Mouse (Mus musculus) brain, embryonic 14.5 days (tissue): Measurements from ENCODE around the gene Ppp1r12b. TPM values are rescaled to one million over a fixed set of nuclear protein-coding genes. Genes with fewer than 3 reads are reported as not detected.

Experiments used
- DNase-seq: peaks from one replicate; pipeline ENCODE4 v3.0.0-alpha.2; 2011; ENCODE audit warnings: low read depth
- CTCF ChIP-seq: fragments of 200-500 bp; IDR thresholded peaks from 2 replicates; pipeline ENCODE4 v1.5.1; 2012; ENCODE audit warnings: inconsistent platforms, mild to moderate bottlenecking, moderate library complexity, borderline replicate concordance; ENCODE audit not compliant: insufficient read depth, insufficient read length; ENCODE audit errors: extremely low read depth
- POLR2A ChIP-seq: fragments of 200-500 bp; IDR thresholded peaks from 2 replicates; pipeline ENCODE4 v1.6.1; 2012; ENCODE audit warnings: mild to moderate bottlenecking, inconsistent platforms, borderline replicate concordance; ENCODE audit not compliant: poor library complexity, insufficient read depth, insufficient read length, severe bottlenecking; ENCODE audit errors: extremely low read depth
- polyA plus RNA-seq: library from polyadenylated mRNA; depleted of rRNA; stranded (reverse); fragments of >200 nt; gene quantifications from 2 replicates; pipeline ENCODE4 v1.2.3, GENCODE M21; 2012; rRNA removed

Gene Ppp1r12b
- 9.7 and 16.8 TPM in 2 replicates for polyA plus RNA-seq

GRCm38 (mm10) chr1:134955637-134956176 lies at the start of gene Ppp1r12b:
Ppp1r12b (minus strand) TSS chr1:134955942.
- peak; percentile 100 for DNase-seq
- TF ChIP-seq CTCF (peak; percentile 9; the same call in 1 of the 2 replicates), POLR2A (peak; percentile 82; the same call in 1 of the 2 replicates)

DNA sequence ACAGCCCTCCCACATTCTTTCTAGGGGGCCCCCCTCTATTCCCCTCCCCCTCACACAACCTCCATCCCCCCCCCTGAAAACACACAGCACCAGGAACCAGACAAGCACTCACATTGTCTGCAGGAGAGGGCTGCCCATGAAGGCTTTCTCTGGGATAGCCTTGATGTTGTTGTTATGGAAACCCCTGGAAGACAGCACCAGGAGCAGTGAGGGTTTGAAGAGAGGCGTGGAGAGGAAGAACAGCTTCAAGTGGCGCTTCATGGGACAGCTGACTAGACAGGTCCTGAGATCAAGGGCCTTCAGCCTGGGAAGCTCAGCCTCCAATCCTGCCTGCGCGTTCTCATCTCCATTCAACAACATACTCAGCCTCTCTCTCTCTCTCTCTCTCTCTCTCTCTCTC lies 47.6 kb upstream of the Ppp1r12b start:
- peak; percentile 59 for DNase-seq
- no peak for TF ChIP-seq CTCF
- no peak for TF ChIP-seq POLR2A

- TF ChIP-seq CTCF, result no peak
- TF ChIP-seq POLR2A, result no peak
- DNase-seq, result no peak
These were observed 44.8 kb upstream of the Ppp1r12b start for GRCm38 (mm10) chr1:135000527-135000926.

DNA sequence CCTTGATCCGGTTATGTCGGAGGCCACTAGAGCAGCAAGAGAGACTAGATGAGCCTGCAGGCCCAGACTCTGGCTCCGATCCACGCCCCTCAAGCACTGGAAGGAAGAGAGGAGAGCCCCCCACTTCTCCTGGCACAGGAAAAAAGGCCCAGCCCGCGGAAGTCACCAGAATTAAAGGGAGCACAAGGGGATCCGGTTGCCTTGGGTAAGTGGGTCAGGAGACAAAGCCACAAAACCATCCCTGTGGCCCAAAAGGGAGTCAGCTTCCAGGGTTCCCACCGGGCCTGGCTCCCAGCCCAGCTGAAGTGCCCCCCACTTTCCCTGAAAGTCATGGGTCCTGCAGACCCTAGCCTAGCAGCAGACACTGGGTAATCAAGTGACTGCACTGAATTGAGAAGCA lies 42.5 kb upstream of the Ppp1r12b start:
- no peak for DNase-seq
- TF ChIP-seq POLR2A (no peak), CTCF (no peak)

- TF ChIP-seq POLR2A (no peak), CTCF (no peak)
These were observed 41.8 kb upstream of the Ppp1r12b start for GRCm38 (mm10) chr1:134997568-134997967.

DNA sequence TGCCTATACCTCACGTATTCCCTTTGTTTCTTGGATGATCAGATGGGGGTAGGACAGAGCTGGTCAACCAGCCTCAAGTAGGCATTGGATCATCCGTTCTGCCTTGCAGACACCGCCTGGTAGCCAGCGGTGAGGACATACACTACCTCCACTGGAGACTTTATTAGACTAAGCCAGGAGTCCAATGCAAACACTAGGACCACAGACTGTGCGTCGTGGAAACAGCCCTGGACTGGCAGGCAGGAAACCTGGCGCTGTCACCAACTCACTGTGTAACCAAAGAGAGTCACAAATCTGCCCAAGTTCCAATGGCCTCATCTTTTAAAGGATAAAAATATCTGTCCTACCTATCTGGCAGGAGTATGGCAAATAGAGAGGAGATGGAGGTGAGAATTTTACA lies 40.7 kb upstream of the Ppp1r12b start:
- no peak for DNase-seq
- no peak for TF ChIP-seq POLR2A
- TF ChIP-seq CTCF, result no peak

More at GRCm38 (mm10) chr1:134997568-134997967, 41.8 kb upstream of the Ppp1r12b start:
- DNase-seq, result no peak

DNA sequence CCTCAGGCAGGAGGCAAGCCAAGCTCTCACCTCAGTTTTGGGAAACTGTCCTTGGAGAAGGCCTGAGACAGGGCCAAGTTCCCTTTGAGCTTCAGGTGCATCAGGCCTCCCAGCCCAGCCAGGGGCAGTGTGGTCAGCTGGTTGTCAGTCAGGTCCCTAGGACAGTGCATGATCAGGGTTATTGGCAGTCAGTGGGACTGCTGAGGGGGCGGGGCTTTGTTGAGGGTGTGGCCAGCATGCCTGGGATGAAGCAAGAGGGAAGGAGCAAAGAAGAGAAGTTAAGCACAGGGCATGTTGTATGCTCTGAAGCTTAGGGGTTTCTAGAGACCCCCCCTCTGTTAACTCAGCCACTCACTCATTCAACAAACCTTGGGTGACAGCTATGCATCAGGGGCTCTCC lies 40.2 kb upstream of the Ppp1r12b start:
- TF ChIP-seq CTCF (no peak), POLR2A (no peak)
- DNase-seq, result no peak

DNA sequence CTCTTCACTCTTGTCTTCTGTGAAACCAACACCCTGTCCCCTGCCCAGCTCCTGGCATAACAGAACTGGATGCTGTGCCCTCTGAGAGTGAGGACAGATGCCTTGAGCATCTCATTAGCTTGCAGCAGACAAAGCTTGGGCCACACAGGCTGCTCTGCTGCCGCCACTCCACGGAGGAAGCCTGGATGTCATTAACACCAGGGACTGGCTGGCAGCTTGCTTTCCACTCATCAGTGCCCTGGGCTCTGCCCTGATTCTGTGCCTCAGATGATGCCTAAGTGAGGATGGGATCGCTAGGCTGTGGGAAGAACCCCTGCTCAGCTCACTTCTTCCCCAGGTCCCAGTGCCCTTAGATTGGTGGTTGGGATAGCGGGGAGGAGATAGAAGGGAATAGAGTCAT lies 39.7 kb upstream of the Ppp1r12b start:
- peak; percentile 62 for DNase-seq
- TF ChIP-seq CTCF, result no peak
- no peak for TF ChIP-seq POLR2A

DNA sequence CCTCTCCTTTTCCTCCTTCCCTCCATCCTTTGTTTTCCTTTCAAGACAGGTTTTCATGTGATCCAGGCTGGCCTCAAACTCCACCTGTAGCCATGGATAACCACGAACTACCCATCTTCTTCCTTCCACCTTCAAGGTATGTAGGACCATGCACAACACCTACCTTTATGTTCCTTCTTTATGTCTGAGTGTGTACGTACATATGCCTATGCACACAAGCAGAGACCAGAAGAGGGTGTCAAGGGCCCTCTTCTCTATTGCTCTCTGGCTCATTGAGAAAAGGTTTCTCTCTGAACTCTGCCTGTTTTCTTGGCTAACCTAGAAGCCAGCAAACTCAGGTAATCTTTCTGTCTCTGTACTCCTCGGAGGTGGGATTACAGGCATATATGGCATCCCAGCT lies 39.0 kb upstream of the Ppp1r12b start:
- TF ChIP-seq POLR2A (no peak), CTCF (no peak)
- DNase-seq, result no peak

DNA sequence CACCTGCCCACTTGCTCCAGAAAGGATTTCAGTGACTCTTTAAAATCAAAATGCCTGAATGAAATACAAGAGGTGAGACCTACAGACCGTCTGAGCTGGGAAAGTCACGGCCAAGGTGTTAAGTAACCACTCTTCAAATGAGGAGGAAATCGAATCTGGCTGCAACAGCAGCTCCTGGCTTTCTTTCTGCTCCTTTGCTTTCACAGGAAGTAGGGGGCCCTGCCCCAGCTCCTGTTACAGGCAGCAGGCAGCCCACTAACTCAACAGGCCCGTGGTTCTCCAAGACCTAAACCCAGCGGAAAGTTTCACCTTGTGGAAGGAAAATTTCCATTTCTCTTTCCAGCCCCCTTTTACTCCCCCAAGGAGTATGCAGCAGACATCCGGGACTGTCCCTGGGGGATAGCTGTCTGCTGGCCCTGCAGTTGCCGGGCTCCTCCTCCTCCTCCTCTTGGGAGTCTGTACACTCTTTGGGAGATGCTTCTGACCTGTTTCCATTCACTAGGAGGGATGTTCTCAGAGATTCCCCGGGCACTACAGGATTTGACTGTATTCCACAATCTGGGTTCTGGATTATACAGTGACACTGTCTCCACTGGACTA lies 36.4 kb upstream of the Ppp1r12b start:
- no peak for DNase-seq

GRCm38 (mm10) chr1:134989372-134989771 lies 33.6 kb upstream of the Ppp1r12b start:
- DNase-seq, result peak; percentile 94
- TF ChIP-seq POLR2A (no peak), CTCF (peak; percentile 93)

More for the DNA sequence above, 36.4 kb upstream of the Ppp1r12b start:
- TF ChIP-seq CTCF (no peak), POLR2A (no peak)

DNA sequence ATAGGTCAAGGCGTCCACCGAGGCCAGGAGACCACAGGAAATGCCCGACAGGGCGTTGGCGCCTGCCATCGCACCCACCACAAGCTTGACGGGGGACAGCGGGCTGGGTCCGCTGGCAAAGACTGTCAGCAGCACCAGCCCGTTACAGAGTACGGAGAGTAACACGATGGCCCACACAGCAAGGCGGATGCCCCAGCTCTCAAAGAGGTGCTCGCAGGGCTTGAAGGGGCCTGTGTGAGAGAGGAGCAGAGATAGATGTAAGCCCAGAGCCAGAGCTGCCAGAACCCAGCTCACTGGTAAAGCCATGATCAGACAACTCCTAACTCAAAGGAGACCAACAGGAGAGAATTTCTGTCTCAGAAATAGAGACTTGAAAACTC lies 32.2 kb upstream of the Ppp1r12b start:
- no peak for DNase-seq
- TF ChIP-seq POLR2A, result no peak
- no peak for TF ChIP-seq CTCF
